Mouse (Mus musculus): Measurements from ENCODE around the gene Cd200r3. TPM values are rescaled to one million over a fixed set of nuclear protein-coding genes. Genes with fewer than 3 reads are reported as not detected.

The Cd200r3 gene
- total RNA-seq (2023), result 2.2 TPM

GRCm38 (mm10) chr16:44943468-44943867, at the start of gene Cd200r3:
TSS of gene Cd200r3 (plus strand) at chr16:44943678.

Other genes starting within 250 kb of the Cd200r3 start
- 16.6 TPM for gene Nepro, start 219.4 kb upstream of the Cd200r3 start, total RNA-seq (2023)
- 10.5 TPM for gene Gtpbp8, start 197.3 kb upstream of the Cd200r3 start, total RNA-seq (2023)
- 5.1 TPM for gene Cd200r1, start 177.9 kb upstream of the Cd200r3 start, total RNA-seq (2023)
- 0.94 TPM for gene Cd200r4, start 131.9 kb upstream of the Cd200r3 start, total RNA-seq (2023)
- gene Cd200r2, start 76.6 kb upstream of the Cd200r3 start, total RNA-seq (2023), result not detected
- gene Ccdc80, start 149.7 kb downstream of the Cd200r3 start, total RNA-seq (2023), result not detected
- 17.5 TPM for gene Slc35a5, start 215.0 kb downstream of the Cd200r3 start, total RNA-seq (2023)
- gene Atg3, start 215.1 kb downstream of the Cd200r3 start, total RNA-seq (2023), result 51.5 TPM